Mouse (Mus musculus) forelimb bud, embryonic 11.5 days (tissue): ENCODE results near the gene Cntn6.

Source experiments
- DNase-seq: peaks from one replicate; pipeline ENCODE4 v3.0.0-alpha.2; 2012; ENCODE audit warnings: low read depth, low spot score

The Cntn6 gene

DNA sequence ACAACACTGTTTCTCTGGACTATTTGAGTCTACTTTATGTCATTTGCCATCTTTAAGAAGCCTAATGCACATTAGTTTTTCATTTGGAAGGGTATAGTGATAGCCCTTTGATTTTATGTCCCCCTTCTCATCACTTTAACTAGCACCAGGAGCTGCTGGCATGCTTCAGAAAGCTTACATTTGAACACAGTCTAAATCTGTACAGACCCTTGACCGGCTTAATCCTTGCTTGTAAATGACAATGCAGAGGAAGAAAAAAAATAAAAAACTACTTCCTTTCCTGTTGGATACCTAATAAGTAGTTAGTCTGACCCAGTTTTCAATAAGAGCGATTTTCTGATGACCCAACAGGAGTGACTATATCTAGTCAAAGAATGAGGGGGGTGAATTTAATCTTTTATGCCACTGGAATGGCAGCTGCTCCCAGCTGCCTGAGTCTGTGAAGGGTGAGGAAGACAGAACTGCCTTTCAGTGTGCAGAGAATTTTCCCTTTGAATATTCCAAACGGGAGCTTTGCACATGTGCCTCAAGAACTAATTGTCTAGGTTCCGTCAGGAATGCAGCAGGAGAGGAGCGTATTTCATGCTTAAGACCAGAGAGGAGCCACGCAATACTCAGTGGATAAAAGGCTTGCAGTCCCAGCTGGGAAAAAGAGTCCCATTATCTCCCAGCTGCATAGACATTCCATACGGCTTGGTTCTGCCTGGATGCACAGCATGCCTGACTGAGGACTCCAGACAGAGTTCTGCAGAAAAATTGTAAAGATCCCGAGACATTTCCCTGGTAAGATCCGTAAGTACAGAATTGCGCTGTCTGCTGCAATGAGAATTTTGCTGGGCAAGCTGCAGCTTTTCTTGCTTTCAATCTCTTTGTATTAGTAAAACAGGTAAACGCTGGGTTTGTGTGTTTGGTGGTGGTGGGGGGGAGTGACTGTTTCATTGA is at the start of gene Cntn6:
TSS of gene Cntn6 (plus strand) at position 301 of the 942 bp plus-strand sequence.
- DNase-seq, result no peak

DNA sequence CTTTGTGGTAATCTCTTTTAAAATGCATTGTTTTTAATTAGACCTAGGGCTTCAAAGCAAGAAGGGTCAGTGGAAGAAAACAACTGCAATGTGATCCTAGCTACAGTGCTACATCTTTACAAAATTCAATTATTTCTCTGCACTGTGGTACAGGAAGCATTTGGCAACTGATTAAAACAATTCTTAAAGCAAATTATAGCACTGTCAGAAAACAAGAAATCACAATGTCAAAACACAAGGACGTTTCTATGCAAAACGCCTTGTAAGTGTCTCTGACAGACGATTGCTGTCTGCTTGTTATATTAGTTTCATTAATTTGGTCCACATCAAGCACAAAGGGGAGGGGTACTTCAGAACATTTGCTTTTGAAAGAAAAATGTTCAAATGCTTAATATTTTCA is 48.9 kb upstream of the Cntn6 start:
- no peak for DNase-seq

DNA sequence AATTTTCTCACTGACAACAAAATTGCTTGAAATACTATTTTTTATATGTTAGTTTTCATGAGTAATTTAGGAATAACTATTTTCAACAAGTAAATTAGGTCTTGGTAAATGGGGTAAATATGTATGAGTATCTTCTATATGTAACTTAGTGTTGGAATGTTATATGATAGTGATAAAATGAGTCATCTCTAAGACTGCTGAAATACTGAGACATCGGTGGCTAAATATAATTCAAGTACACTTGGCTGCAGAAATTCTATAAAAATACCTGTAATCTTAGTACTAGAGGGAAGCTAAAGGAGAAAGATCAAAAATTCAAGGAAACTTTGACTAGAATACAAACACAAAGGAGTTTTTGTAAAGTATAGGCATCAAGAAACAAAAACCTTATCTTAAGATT is 21.9 kb upstream of the Cntn6 start:
- no peak for DNase-seq

DNA sequence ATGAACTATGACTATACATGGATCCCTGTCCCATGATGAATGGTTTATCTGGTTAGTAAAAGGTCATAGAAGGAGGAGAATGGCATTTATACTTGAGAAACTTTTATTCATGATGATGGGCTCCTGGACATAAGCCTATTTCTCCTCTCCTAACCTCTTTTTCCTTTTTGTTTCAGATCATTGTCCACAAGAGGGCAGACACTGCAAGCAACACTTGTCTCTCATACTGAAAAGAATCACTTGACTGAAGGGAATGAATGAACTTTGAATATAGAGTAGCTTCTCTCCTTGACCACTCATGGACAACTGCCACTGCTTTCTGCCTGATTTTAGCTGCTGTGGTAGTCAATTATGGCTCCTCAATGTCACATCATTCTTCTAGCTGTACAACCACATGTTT is 13.3 kb upstream of the Cntn6 start:
- no peak for DNase-seq

DNA sequence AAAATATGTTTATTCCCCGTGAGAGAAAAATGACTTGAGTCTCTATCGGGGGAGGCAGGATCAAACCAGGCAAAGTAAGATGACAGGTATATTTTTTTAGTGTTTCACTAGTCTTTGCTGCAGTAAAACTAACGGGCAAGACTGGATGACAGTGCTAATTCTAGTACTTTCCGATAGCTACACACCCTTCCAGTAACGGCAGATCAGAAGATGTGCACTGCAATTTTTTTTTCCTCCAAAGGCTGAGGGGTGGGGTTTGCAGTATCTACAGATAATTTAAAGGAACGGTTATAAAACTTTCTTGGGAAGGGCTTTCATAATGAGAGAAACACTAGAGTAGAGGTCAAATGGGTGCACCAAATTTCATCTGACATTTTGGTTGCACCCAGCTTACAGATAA is 869 bp downstream of the Cntn6 start:
- DNase-seq, result no peak

DNA sequence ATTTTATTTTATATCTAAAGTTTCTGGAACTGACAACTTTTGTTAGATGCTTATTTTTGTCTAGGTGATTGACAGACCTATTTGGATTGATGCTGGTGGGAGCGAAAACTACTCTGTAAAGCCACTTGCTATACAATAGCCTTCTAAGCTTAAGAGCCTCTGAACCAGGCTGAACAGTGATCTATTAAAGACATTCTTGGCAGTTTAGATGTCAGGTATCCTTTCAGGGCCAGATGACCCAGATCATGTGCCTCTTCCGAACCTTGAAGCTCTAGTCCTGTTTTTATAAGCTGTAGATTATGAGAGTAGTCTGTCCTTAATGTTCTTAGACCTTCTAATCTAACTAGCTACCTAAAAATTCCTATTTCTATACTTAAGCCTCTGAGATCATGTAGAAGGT is 3.2 kb downstream of the Cntn6 start:
- DNase-seq, result no peak

DNA sequence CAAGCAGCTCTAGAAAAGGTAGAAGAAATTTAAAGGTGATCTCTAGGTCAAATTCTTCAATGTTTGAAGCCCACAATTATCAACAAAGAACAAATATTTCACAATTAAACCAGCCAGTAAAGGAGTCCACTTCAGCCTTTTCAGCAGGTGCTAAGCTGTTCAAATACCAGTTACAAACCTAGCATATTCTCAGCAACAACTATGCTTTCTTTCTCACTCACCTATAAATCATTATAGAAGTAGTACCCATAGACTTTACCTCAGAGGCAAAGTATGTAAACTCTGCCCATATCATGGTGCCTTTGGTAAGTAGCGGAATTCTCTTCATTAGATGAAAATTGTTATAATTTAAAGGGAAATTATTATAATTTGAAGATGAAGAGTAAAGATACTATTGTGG is 71.4 kb downstream of the Cntn6 start:
- DNase-seq, result no peak

DNA sequence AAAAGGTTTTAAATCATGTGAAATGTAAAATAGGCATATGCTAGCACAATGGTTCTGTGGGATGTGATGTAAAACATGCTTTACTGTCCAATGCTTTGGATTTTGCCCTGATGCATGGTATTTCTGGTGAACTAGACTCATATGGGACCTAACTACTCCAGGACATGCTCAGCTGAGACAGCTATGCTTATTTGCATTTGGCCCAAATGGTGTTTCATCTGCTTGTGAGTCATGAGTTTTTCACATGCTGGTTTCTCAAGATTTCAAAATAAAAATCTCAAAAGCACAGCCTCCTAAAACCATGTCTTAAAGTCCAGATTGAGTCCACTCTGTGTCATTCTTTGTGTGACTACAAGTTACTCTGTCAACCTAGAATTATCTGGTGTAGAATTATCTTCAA is 77.0 kb downstream of the Cntn6 start:
- DNase-seq, result no peak

DNA sequence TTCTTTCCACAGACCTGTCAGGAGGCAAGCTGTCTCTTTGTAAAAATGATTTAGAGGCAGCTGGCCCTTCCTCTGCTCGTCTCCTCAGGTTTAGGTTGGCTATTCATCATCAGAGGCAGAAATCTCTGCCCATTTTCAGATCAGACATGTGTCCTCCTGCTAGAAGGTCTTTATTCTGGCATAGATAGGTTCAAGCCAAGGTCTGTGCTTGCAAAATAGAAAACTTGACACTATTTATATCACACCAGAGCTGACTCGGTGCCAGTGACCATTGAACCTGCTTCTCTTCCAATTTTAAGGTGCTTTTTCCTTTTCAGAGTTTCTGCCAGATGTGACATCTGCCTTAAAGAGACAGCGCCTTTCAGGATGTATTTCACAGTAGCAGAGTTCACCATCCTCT is 95.4 kb downstream of the Cntn6 start:
- no peak for DNase-seq

DNA sequence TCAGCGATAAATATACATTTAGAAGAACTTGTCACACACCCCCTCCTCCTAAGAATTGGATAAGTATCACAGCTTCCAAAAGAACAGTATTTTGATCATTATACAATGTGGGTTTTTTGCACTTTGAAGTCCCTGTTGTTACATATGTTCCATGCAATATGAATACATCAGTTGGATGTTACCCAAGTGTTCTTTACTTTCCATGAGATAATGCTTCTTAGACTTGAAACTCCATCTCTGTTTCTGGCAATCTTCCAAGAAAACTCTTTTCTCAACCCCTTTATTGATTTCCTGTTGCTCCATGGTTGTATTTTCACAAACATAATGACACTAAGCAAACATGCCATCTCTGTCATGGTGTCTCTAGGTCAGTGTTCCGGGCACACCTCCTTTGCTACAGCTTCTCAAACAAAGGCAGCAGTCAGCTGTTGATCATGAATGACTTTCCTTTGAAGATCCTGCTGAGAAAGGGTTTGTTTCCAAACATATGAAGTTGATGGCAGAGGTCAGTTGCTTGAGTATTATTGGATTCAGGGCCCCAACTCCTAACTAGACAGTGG is 108.3 kb downstream of the Cntn6 start:
- DNase-seq, result no peak

DNA sequence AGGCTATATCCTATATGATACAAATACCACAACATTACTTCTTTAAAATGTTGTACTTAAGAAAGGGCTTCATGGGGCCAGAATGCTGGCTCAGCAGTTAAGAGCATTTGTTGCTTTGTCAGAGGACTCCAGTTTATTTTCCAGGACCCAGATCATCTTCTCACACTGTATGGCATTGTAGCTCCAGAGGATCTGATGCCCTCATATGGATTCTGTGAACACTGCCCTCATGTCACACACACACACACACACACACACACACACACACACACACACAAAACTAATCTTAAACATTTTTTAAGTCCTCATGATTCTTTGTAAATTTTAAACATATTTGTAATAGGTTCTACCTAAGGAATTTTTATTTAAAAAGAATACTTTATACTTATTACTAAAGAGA is 110.3 kb downstream of the Cntn6 start:
- no peak for DNase-seq

DNA sequence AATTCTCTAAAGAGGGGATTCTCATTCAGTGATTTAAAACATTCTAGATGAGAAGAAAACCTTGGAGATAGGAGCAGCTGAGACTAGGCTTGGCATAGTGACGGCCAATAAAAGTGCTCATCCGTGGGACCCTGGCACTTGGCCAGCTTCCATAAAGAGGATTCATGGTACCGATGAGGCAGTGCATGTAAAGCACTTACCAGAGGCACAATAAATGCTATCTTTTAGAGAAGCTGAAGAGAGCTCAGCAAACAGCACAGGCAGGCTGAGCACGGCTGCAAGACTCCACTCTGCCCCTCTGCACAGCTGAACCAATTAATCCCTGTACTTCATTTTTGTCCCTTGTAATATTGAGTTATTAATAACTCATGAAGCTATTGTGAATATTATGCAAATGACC is 110.8 kb downstream of the Cntn6 start:
- no peak for DNase-seq

DNA sequence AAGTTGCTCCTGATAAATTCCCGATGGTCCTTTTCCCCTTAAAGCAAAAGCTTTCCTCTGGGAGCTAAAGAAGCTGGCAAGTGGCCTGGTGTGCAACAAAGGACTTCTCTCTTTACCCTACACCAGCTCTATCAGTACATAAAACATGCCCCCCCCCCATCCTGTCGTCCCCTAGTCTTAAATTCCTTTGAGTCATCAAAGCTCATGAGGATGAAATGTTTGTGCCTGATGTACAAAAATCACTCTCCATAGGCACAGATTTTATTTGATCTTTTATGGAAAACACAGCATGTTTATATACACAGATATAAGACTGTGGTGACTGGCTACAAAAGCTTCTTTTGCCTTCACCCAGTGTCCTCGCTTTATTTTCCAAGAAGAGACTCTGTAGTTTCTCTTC is 112.6 kb downstream of the Cntn6 start:
- DNase-seq, result no peak

DNA sequence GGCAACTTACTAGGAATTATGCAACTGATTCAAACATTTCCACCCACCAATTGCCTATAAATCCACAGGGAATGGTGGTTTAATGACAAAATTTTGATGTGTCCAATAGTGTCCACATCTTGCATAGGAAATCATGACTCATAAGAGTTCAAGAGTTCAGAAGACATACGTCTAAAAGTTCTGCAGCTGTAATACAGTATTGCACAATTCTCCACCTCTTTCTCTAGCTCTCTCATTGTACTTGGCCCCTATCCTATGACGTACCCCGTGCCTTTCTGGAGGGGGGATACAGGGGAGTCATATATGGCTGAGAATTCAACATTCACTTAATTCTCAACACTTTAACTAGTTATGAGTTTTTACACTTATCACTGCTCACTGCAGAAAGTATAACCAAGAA is 160.9 kb downstream of the Cntn6 start:
- DNase-seq, result no peak

DNA sequence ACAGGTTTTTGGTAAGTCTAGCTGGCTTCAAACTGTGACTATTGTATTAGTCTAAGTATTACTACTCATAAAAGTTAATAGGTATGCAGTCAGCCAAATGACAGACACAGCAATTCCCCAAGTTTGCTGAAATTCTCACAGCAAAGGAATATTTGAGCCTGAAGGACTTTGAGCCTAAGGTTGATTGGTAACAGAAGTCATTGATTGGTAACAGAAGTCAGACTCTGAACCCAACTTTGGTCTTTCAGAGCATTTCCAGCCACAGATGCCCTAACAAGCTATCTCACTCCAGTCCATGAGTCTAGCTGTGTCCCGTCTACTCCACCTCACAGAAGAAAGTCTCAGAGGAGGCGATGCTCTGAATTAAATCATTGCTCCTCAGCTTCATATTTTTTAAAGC is 176.1 kb downstream of the Cntn6 start:
- DNase-seq, result no peak

DNA sequence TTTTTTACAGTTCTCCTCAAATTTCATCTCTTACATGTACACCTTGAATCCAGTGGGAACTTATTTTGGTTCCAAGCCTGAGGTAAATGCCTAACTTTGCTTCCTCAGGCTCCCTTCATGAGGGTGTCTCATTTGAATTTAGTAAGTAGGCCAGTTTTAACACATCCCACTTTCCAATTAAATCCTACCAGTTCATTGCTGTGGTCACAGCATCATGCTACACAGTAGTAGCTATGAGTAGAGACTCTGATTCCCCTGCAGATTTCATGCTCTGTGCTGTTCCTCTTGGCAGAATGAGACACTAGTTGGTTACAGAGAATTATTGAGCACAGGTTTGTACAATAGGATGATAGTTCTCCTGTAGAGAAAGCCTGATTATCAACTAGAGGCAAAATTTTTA is 181.7 kb downstream of the Cntn6 start:
- no peak for DNase-seq

DNA sequence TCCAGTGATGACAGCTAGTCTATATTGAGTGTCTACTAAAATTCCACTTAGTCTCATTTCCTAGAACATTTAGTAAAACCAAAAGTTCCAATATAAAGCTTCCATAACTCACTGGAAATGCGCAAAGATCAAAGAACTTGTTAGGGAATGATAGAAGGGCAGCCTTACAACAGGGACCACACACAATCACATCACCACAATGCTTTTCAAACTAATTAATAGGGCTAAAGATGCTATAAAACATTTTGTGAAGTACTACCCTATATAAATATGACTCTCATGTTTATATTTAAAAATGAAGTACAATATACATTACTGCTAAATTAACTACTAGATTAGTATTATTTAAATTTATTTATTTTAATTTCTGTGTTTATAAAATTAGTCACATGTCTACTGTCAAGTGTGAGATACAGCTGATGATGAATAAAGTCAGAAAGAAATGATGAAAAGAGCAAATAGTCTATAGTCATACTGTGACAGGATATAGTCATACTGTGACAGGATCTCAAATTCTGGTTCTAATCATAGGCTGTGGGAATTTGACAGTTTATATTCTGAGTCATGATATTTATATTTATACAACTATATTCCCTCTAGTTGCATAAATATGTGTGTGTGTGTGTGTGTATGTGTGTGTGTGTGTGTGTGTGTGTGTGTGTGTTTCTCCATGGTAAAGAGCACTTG is 187.4 kb downstream of the Cntn6 start:
- DNase-seq, result no peak

DNA sequence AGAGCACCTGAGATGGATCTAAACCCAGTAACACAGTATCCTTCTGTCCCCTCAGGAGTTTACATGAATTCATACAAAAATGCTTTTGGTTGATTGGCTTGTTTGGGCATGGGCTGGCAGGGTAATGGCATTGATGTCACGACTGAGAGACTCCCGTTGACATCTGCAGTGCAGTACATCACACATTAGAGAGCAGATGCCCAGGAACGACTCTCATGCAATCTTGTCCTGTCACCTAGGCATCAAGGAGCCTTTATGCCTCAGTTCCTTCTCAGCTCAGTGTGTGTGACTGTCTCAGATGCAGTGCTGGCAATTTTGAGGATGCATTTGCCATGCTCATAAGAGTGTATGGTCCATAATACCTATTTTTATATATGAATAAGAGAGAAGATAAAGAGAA is 195.4 kb downstream of the Cntn6 start:
- no peak for DNase-seq

DNA sequence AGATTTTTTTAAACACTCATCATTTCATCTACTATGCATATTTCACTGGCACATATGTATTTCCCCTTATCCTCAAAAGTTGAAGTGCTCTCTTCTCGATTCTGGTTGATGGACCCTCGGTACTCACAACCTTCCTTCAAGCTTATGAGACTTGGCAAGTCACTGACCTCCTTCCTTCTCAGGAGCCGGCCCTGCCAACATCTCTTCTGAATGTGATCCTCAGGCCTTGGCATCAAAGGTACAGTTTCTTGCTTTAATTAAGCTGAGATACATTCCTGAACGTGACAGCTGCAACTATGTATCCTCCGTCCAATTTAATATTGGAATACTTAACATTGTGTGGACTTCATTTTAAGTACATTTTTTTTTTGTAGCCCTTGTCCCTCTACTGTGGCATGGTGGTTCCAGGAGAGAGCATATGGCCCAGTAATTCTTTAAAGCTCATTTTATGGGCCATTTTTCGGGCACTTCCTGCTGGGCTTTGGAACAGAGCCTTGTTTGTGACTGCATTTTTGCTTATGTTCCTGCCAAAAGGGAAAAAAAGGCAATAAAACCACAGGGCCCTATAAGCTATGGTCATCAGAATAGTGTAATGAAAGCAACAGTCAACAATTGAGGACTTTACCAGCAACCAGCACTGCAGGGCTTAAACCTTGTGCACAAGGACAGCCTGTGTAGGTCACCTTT is 196.0 kb downstream of the Cntn6 start:
- peak; percentile 56 for DNase-seq

DNA sequence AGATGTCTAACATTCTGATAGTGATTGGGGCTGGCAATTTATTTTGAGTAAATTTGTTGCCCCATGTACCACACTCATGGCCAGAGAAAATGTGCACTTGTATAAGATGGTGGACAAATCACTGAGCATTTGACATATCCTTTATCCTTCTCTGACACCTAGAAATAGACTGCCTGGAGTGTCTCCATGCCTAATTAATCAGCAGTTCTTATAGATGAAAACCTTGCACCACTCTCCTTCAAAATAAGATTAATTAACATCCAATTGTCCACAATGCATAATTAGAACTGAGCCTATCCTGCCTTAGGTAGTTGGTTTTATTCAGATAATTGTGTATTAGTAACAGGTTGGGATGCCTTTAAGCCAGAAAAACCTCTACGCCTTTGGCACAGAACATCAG is 236.0 kb downstream of the Cntn6 start:
- no peak for DNase-seq

DNA sequence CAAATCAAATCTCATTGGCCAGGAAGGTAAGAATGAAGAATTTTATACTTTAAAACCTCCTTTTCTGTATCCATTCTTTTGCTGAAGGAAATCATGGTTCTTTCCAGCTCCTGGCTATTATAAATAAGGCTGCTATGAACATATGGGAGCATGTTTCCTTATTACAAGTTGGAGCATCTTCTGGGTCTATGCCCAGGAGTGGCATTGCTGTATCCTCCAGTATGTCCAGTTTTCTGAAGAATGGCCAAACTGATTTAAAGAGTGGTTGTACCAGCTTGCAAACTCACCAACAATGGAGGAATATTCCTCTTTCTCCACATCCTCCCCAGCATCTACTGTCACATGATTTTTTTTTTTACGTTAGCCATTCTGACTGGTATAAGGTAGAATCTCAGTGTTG is 241.7 kb downstream of the Cntn6 start:
- no peak for DNase-seq

DNA sequence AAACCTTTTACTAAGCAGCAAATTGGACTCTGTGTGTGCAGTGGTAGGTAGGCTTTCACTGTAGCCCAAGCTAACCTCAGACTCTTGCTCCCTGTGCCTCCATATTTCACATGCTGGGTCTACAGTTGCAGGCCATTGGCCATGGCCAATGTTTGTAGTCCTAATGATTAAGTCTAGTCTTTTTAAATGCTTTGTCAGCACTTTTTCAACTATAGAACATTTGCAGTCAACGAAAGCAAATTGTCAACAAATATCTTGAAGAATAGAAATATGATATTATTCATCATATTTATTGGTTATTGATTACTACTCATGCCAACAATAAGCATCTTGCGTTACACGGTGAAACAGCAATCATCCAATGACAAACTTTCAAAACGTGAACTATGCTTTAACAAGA is 246.4 kb downstream of the Cntn6 start:
- DNase-seq, result no peak
